Mouse (Mus musculus): Measurements from ENCODE around the gene Carmil2. TPM values are rescaled to one million over a fixed set of nuclear protein-coding genes. Genes with fewer than 3 reads are reported as not detected.

Gene Carmil2
- polyA plus RNA-seq, 1 experiment: 0.23 TPM

GRCm38 (mm10) chr8:105692449-105693182, 6.5 kb downstream of the Carmil2 start:
- TF ChIP-seq E2F4 (IDR thresholded peaks at IDR 0.05; ENCODE audit: insufficient read depth) (no peak), REST (IDR thresholded peaks at IDR 0.05; ENCODE audit: insufficient read depth, insufficient read length) (peak; percentile 55)
- Histone ChIP-seq H3K27me3 (ENCODE audit: control insufficient read depth, insufficient read depth, insufficient read length) (no peaks in the 10 kb centered on the region), H3ac (ENCODE audit: control insufficient read depth, insufficient read length) (no peak overlapping the region), H3K79me2 (ENCODE audit: control insufficient read depth, insufficient read depth) (no peaks in the 10 kb centered on the region), H3K4me2 (ENCODE audit: low read depth) (no peak overlapping the region), H3K4me3 (no peak overlapping the region), H3K36me3 (ENCODE audit: control insufficient read depth, insufficient read depth) (peaks cover 3% of the 10 kb centered on the region)

- Histone ChIP-seq H3K4me2 (ENCODE audit: low read depth) (no peak overlapping the region), H3K4me3 (no peak overlapping the region), H3ac (ENCODE audit: control insufficient read depth, insufficient read length) (no peak overlapping the region), H3K36me3 (ENCODE audit: control insufficient read depth, insufficient read depth) (peaks cover 3% of the 10 kb centered on the region), H3K27me3 (ENCODE audit: control insufficient read depth, insufficient read depth, insufficient read length) (no peaks in the 10 kb centered on the region), H3K79me2 (ENCODE audit: control insufficient read depth, insufficient read depth) (no peaks in the 10 kb centered on the region)
- peak; percentile 85 for TF ChIP-seq REST (IDR thresholded peaks at IDR 0.05; ENCODE audit: insufficient read depth, insufficient read length)
- no peak for TF ChIP-seq POLR2A (IDR thresholded peaks at IDR 0.05; ENCODE audit: insufficient read length, low read depth)
Observed at GRCm38 (mm10) chr8:105693648-105694047, 7.6 kb downstream of the Carmil2 start.

- Histone ChIP-seq H3K4me3 (no peak overlapping the region), H3K36me3 (ENCODE audit: control insufficient read depth, insufficient read depth) (peaks cover 3% of the 10 kb centered on the region), H3K27me3 (ENCODE audit: control insufficient read depth, insufficient read depth, insufficient read length) (no peaks in the 10 kb centered on the region), H3ac (ENCODE audit: control insufficient read depth, insufficient read length) (no peak overlapping the region), H3K79me2 (ENCODE audit: control insufficient read depth, insufficient read depth) (no peaks in the 10 kb centered on the region), H3K4me2 (ENCODE audit: low read depth) (no peak overlapping the region)
- TF ChIP-seq E2F4 (IDR thresholded peaks at IDR 0.05; ENCODE audit: insufficient read depth): no peak
- no peak for TF ChIP-seq REST (IDR thresholded peaks at IDR 0.05; ENCODE audit: insufficient read depth, insufficient read length)
- TF ChIP-seq TCF3 (IDR thresholded peaks at IDR 0.05; ENCODE audit: insufficient read length, low read depth): no peak
- no peak for TF ChIP-seq TCF12 (IDR thresholded peaks at IDR 0.05; ENCODE audit: insufficient read depth, poor library complexity, severe bottlenecking)
- TF ChIP-seq SRF (IDR thresholded peaks at IDR 0.05; ENCODE audit: control insufficient read depth, insufficient read length, low read depth): no peak
- no peak for TF ChIP-seq CEBPB (IDR thresholded peaks at IDR 0.05; ENCODE audit: insufficient read depth, poor library complexity, severe bottlenecking)
- no peak for TF ChIP-seq POLR2A (IDR thresholded peaks at IDR 0.05; ENCODE audit: insufficient read length, low read depth)
- no peak for TF ChIP-seq POLR2AphosphoS2 (IDR thresholded peaks at IDR 0.05; ENCODE audit: insufficient read length, low read depth)
- no peak for TF ChIP-seq MAX (IDR thresholded peaks at IDR 0.05; ENCODE audit: low read depth)
- TF ChIP-seq USF1 (IDR thresholded peaks at IDR 0.05; ENCODE audit: low read depth): no peak
- no peak for TF ChIP-seq MYOG (IDR thresholded peaks at IDR 0.05; ENCODE audit: control insufficient read depth in 1 of 3, insufficient read depth in 1 of 3, insufficient read length in 2 of 3, low read depth in 2 of 3)
- TF ChIP-seq MYOD1 (IDR thresholded peaks at IDR 0.05; ENCODE audit: control insufficient read depth in 1 of 3, insufficient read length in 2 of 3, low read depth in 2 of 3): no peak
Observed at GRCm38 (mm10) chr8:105694051-105694799, 8.2 kb downstream of the Carmil2 start.

- Histone ChIP-seq H3K79me2 (ENCODE audit: control insufficient read depth, insufficient read depth) (no peaks in the 10 kb centered on the region), H3K36me3 (ENCODE audit: control insufficient read depth, insufficient read depth) (peaks cover 3% of the 10 kb centered on the region), H3ac (ENCODE audit: control insufficient read depth, insufficient read length) (no peak overlapping the region), H3K27me3 (ENCODE audit: control insufficient read depth, insufficient read depth, insufficient read length) (no peaks in the 10 kb centered on the region), H3K4me2 (ENCODE audit: low read depth) (no peak overlapping the region), H3K4me3 (no peak overlapping the region)
- TF ChIP-seq CEBPB (IDR thresholded peaks at IDR 0.05; ENCODE audit: insufficient read depth, poor library complexity, severe bottlenecking): no peak
- TF ChIP-seq SRF (IDR thresholded peaks at IDR 0.05; ENCODE audit: control insufficient read depth, insufficient read length, low read depth): no peak
- peak; percentile 41 for TF ChIP-seq POLR2AphosphoS2 (IDR thresholded peaks at IDR 0.05; ENCODE audit: insufficient read length, low read depth)
Observed at GRCm38 (mm10) chr8:105695080-105695780, 9.2 kb downstream of the Carmil2 start.

- TF ChIP-seq MYOD1 (IDR thresholded peaks at IDR 0.05; ENCODE audit: control insufficient read depth in 1 of 3, insufficient read length in 2 of 3, low read depth in 2 of 3) (no peak), MAX (IDR thresholded peaks at IDR 0.05; ENCODE audit: low read depth) (no peak), E2F4 (IDR thresholded peaks at IDR 0.05; ENCODE audit: insufficient read depth) (no peak), TCF3 (IDR thresholded peaks at IDR 0.05; ENCODE audit: insufficient read length, low read depth) (no peak), MYOG (IDR thresholded peaks at IDR 0.05; ENCODE audit: control insufficient read depth in 1 of 3, insufficient read depth in 1 of 3, insufficient read length in 2 of 3, low read depth in 2 of 3) (no peak), TCF12 (IDR thresholded peaks at IDR 0.05; ENCODE audit: insufficient read depth, poor library complexity, severe bottlenecking) (no peak)
- H3K27me3 ChIP-seq (ENCODE audit: control insufficient read depth, insufficient read depth, insufficient read length): no peaks in the 10 kb centered on the region
- H3K4me2 ChIP-seq (ENCODE audit: low read depth): no peak overlapping the region
- H3ac ChIP-seq (ENCODE audit: control insufficient read depth, insufficient read length): no peak overlapping the region
- H3K4me3 ChIP-seq: no peak overlapping the region
- H3K36me3 ChIP-seq (ENCODE audit: control insufficient read depth, insufficient read depth): peaks cover 3% of the 10 kb centered on the region
- H3K79me2 ChIP-seq (ENCODE audit: control insufficient read depth, insufficient read depth): no peaks in the 10 kb centered on the region
Observed at GRCm38 (mm10) chr8:105697196-105697780, 11.2 kb downstream of the Carmil2 start.
